Mouse (Mus musculus): Measurements from ENCODE around the gene Wdr13. TPM values are rescaled to one million over a fixed set of nuclear protein-coding genes. Genes with fewer than 3 reads are reported as not detected.
"Not testable (repeated sequence)": the region's sequence is repeated elsewhere in the genome, so short reads cannot be mapped to it uniquely, and the experiment has no call there.

Wdr13 gene
- total RNA-seq, 2 experiments from 2014 or later, result 21.8 to 25.4 TPM

- no peak for DNase-seq
These were observed 27.7 kb downstream of the Wdr13 start for GRCm38 (mm10) chrX:8105019-8105418.

GRCm38 (mm10) chrX:8102213-8102668 lies 30.5 kb downstream of the Wdr13 start:
- DNase-seq, result no peak

DNA sequence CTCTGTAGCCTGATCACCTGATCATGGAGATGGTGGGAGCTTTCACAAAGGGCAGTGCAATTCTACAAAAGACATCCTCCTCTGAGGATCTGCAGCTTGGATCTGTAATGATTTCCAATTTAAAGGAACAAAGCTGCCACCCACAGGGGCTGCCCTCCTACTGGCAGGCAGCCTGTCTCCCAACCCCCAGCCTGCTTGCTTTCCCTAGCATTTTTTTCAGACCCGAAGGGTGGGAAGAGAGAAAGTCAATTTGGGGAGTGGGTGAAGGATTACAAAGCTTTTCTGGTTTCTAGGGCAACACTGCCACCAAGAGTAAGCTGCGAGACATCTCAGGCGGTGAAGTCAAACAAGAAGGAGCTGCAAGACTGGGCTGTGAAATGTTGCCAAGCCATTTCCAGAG lies 31.7 kb downstream of the Wdr13 start:
- DNase-seq, result no peak

DNA sequence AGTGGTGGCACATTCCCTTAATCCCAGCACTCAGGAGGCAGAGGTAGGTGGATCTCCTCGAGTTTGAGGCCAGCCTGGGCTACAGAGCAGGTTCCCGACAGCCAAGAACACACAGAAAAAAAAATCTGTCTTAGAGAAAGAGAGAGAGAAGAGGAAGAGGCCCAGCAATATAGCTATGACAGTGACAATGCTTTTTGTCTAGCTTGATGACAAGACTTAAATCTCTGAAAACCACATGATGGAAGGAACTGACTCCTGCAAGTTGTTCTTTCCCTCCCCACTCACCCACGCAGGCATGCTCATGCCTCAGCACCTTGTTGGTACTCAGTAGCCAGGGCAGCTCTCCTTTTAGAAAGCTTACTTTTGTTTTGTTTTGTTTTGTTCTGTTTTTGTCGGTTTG lies 33.3 kb downstream of the Wdr13 start:
- DNase-seq, result no peak

DNA sequence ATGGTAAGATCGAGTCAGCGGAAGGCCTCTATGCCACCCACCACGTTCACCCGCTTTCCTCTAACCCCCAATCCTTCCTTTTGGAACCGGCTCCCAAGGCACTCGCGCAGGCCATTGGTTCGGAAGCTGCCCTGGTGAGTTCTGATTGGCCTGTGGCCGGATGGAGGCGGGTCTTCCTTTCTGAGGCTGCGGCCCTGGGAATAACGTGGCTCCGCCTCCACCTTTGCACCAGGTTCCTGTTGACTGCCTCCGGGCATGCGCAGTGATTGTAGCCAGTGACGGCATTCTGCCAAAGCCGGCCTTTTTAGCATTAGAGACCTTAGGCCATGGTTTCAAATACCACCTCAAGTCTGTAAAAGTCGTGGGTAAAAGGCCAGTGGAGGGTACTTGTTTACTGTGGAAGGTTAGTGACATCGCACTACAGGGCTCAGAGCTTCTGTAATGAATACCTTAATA lies 35.9 kb downstream of the Wdr13 start:
- peak; percentile 93 for DNase-seq

- peak; percentile 63 for DNase-seq
These were observed 36.5 kb downstream of the Wdr13 start for GRCm38 (mm10) chrX:8096068-8096786.

- DNase-seq, result no peak
These were observed 37.1 kb downstream of the Wdr13 start for GRCm38 (mm10) chrX:8095546-8095945.

- not testable (repeated sequence) for DNase-seq
These were observed 41.7 kb downstream of the Wdr13 start for GRCm38 (mm10) chrX:8090954-8091347.

DNA sequence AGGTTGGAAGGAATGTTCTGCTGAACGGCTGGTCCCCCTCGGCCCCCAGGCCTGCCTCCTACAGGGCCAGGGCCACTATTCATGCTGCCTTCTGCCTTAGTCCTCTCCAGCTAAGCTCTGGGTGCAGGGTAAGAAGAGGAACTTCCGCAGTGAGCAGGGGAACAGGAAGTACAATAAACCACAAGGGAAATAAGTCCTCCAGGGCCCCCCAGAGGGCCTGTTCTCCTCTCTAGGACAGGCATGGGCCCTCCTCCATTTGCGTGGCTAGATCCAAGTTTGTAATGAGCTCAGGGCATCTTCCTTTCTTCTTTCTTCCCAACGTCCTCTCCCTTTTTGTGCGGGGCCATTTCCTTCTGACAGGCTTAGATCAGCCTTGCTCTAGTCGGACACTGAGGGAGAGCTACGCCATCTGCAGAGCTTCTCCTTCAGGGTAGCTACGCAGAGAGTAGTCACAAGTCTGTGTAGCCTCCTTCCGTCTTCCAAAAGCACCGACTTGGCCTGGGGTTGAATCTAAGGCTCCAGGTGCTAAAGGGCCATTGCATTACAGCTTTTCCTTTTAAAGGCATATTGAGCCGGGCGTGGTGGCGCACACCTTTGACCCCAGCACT lies 42.2 kb downstream of the Wdr13 start, which contains the start of gene Was:
Was (minus strand) TSS at position 153 of the 608 bp plus-strand sequence.
- DNase-seq, result no peak

DNA sequence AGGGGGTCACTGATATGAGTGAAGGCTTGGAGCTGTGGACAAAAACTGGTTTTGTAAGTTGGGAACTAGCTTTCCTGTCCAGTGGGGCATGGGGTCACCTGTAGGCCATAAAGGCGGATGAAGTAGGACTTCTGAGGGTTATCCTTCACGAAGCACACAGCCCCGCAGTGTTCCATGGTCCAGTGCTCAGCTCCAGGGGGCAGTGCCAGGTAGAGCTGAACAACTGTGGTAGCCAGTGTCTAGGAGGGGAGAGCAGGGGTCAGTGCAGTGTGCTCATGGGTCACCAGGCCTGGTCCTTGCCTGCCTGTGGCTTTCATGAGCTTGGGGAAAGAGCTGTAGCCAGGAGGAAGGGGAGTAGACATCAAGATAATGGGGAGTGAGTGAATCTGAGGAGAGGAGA lies 42.9 kb downstream of the Wdr13 start:
- DNase-seq, result no peak

DNA sequence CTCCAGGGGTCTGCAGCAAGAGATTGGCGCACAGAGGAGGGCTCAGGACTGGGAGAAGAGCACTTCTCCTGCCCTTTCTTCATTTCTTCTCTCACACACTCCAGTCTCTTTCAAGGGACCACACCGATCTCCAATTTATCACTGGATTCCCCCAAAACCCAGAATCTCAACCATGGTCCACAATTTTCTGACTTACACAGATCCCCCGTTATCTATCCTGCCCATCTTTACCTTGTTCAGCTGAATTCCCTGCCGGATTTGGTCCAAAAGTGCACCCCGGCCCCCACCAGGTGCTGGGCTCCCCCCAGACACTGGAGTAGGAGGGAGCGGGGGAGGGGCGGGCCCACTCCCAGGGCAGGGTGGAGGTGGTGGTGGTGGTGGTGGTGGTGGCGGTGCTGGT lies 47.1 kb downstream of the Wdr13 start:
- DNase-seq, result no peak

- no peak for DNase-seq
These were observed 47.9 kb downstream of the Wdr13 start for GRCm38 (mm10) chrX:8084771-8085259.

DNA sequence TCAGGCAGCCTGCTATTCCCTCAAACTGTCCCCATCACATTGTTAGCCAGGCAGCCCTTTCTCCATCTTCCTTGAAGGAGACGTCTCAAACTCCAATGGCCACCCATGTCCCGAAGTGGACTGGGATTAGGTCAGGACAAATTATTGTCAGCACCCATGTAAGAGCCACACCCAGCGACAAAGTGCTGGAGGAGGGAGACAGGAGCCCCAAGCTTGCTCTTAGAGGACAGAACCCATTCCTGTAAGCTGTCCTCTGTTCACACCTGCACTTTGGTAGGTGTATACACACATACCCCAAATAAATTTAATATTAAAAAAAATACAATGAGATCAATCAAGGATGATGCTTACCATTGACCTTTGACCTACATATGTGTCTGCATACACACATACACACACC lies 57.6 kb downstream of the Wdr13 start:
- no peak for DNase-seq

DNA sequence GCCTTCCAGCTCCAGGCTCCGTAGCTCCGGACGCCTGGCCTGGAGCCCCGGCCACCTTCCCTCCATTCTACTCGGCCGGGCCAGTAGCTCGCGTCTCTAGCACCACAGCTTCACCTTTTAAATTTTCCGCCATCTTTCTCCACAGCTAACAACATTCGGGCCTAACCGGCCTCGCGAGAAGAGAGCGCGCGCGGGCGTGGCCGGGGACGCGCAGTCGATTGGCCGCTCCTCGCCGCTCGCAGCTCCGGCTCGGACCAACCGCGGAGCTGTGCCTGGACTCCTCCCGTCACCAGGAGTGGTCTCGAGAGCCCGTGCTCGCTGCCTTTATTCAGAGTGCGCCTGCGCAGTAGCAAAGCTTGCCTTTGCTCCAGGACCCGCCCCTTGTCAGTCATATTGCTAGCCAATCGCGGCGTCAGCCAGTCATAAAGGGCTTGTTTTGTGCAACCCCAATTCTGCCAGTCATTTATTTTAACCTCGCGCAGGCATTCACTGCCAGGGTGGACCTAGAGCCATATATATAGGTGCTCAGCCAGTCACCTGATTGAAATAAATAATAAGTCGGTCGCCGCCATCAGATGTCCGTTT lies 58.2 kb downstream of the Wdr13 start, which contains the start of gene Suv39h1:
Suv39h1 (minus strand) TSS at position 331 of the 585 bp plus-strand sequence.
- DNase-seq, result peak; percentile 81

- DNase-seq, result peak; percentile 7
These were observed 58.7 kb downstream of the Wdr13 start for GRCm38 (mm10) chrX:8073881-8074429.

Other genes starting within 250 kb of the Wdr13 start
- gene Slc35a2, start 248.9 kb downstream of the Wdr13 start, total RNA-seq (2021), result 10 to 100 TPM in 1 of 2 experiments, 1 to 10 TPM in 1; 10.0 to 14.8 TPM
- 10 to 100 TPM; 32.2 to 38.5 TPM for gene Pqbp1, start 233.6 kb downstream of the Wdr13 start, total RNA-seq (2021)
- gene Timm17b, start 233.5 kb downstream of the Wdr13 start, total RNA-seq (2021), result 10 to 100 TPM; 48.2 to 51.1 TPM
- not detected for gene Gm10491, start 225.1 kb downstream of the Wdr13 start, total RNA-seq (2021)
- gene Gm10490, start 223.3 kb downstream of the Wdr13 start, total RNA-seq (2021), result not detected
- gene Pcsk1n, start 213.1 kb downstream of the Wdr13 start, total RNA-seq (2021), result under 1 TPM; 0.16 to 0.52 TPM
- gene Eras, start 204.3 kb downstream of the Wdr13 start, total RNA-seq (2021), result not detected
- 1 to 10 TPM; 6.4 to 8.0 TPM for gene Hdac6, start 185.0 kb downstream of the Wdr13 start, total RNA-seq (2021)
- gene Gata1, start 154.8 kb downstream of the Wdr13 start, total RNA-seq (2021), result under 1 TPM; 0.12 to 0.41 TPM
- gene Glod5, start 114.4 kb downstream of the Wdr13 start, total RNA-seq (2021), result not detected
- 1 to 10 TPM; 6.4 to 8.6 TPM for gene Suv39h1, start 58.1 kb downstream of the Wdr13 start, total RNA-seq (2021)
- 1 to 10 TPM; 1.3 to 1.9 TPM for gene Was, start 42.4 kb downstream of the Wdr13 start, total RNA-seq (2021)
- gene Rbm3, start 13.0 kb upstream of the Wdr13 start, total RNA-seq (2021), result 100 to 1,000 TPM; 291 to 335 TPM
- gene Tbc1d25, start 43.3 kb upstream of the Wdr13 start, total RNA-seq (2021), result 1 to 10 TPM; 3.5 to 3.6 TPM
- gene Ebp, start 60.6 kb upstream of the Wdr13 start, total RNA-seq (2021), result 10 to 100 TPM; 17.9 to 18.2 TPM
- 1 to 10 TPM; 3.9 to 5.1 TPM for gene Porcn, start 73.6 kb upstream of the Wdr13 start, total RNA-seq (2021)
- gene Ftsj1, start 119.5 kb upstream of the Wdr13 start, total RNA-seq (2021), result 10 to 100 TPM; 12.1 to 13.6 TPM
- under 1 TPM; 0.33 to 0.97 TPM for gene Slc38a5, start 138.2 kb upstream of the Wdr13 start, total RNA-seq (2021)
- not detected for gene Ssxb10, start 194.5 kb upstream of the Wdr13 start, total RNA-seq (2021)
- not detected for gene Ssxb9, start 234.1 kb upstream of the Wdr13 start, total RNA-seq (2021)